Mouse (Mus musculus): ENCODE results near the gene Son. TPM values are rescaled to one million over a fixed set of nuclear protein-coding genes. Genes with fewer than 3 reads are reported as not detected.
A peak's percentile ranks its signal among the peaks of the same experiment; 100 is the strongest.

Gene Son
- 151 TPM for polyA plus RNA-seq (2021)

- ATAC-seq: peak; percentile 95
- TF ChIP-seq CTCF (IDR thresholded peaks at IDR 0.05): no peak
- POLR2A ChIA-PET: interaction anchor here (0.7 to 1.5 kb wide), 6 partner anchors 9 to 152 kb away, joined by 3 to 7 read pairs (median 3); no protein-coding TSS in a partner anchor
- peak; percentile 84 for DNase-seq (ENCODE audit: low read depth, low spot score)
- CTCF ChIA-PET: interaction anchor here (1.6 kb wide), 1 partner anchor 9 kb away, joined by 5 read pairs; no protein-coding TSS in a partner anchor
- no peaks in the 10 kb centered on the region for H3K27me3 ChIP-seq
- in situ Hi-C loops (cut with MboI; ENCODE audit: low pct_unique_long_range_greater_than_20kb): no loop called here
Measured at GRCm38 (mm10) chr16:91647461-91648219, at the start of gene Son. Gene Son, plus strand, starts transcription at chr16:91647506.

GRCm38 (mm10) chr16:91597672-91598010 is 49.7 kb upstream of the Son start, which contains the start of gene Tmem50b:
Gene Tmem50b, minus strand, starts transcription at chr16:91597800.
- POLR2A ChIA-PET: interaction anchor here (0.6 kb wide), 1 partner anchor 51 kb away, joined by 12 read pairs; no protein-coding TSS in a partner anchor
- DNase-seq (ENCODE audit: low read depth, low spot score): peak; percentile 71
- in situ Hi-C loops (cut with MboI; ENCODE audit: low pct_unique_long_range_greater_than_20kb): no loop called here
- CTCF ChIA-PET: interaction anchor here (1.1 kb wide), 1 partner anchor 16 kb away, joined by 4 read pairs; no protein-coding TSS in a partner anchor
- no peak for TF ChIP-seq CTCF (IDR thresholded peaks at IDR 0.05)
- H3K27me3 ChIP-seq: no peaks in the 10 kb centered on the region
- peak; percentile 97 for ATAC-seq

GRCm38 (mm10) chr16:91599242-91599641 is 48.1 kb upstream of the Son start:
- DNase-seq (ENCODE audit: low read depth, low spot score): no peak
- no peak for ATAC-seq
- no peaks in the 10 kb centered on the region for H3K27me3 ChIP-seq
- CTCF ChIA-PET: no interaction called here
- in situ Hi-C loops (cut with MboI; ENCODE audit: low pct_unique_long_range_greater_than_20kb): no loop called here
- POLR2A ChIA-PET: no interaction called here
- TF ChIP-seq CTCF (IDR thresholded peaks at IDR 0.05): no peak

GRCm38 (mm10) chr16:91601081-91601480 is 46.2 kb upstream of the Son start:
- DNase-seq (ENCODE audit: low read depth, low spot score) (no peak), ATAC-seq (no peak)
- no peaks in the 10 kb centered on the region for H3K27me3 ChIP-seq
- ChIA-PET POLR2A (no interaction called here), CTCF (no interaction called here)
- no peak for TF ChIP-seq CTCF (IDR thresholded peaks at IDR 0.05)
- in situ Hi-C loops (cut with MboI; ENCODE audit: low pct_unique_long_range_greater_than_20kb): no loop called here

GRCm38 (mm10) chr16:91601693-91602092 is 45.6 kb upstream of the Son start:
- ChIA-PET POLR2A (no interaction called here), CTCF (no interaction called here)
- DNase-seq (ENCODE audit: low read depth, low spot score) (no peak), ATAC-seq (no peak)
- H3K27me3 ChIP-seq: no peaks in the 10 kb centered on the region
- in situ Hi-C loops (cut with MboI; ENCODE audit: low pct_unique_long_range_greater_than_20kb): no loop called here
- no peak for TF ChIP-seq CTCF (IDR thresholded peaks at IDR 0.05)

- DNase-seq (ENCODE audit: low read depth, low spot score) (no peak), ATAC-seq (no peak)
- in situ Hi-C loops (cut with MboI; ENCODE audit: low pct_unique_long_range_greater_than_20kb): no loop called here
- ChIA-PET CTCF (interaction anchor here (1.0 kb wide), 1 partner anchor 12 kb away, joined by 3 read pairs; no protein-coding TSS in a partner anchor), POLR2A (no interaction called here)
- H3K27me3 ChIP-seq: no peaks in the 10 kb centered on the region
- no peak for TF ChIP-seq CTCF (IDR thresholded peaks at IDR 0.05)
Measured at GRCm38 (mm10) chr16:91605156-91605555, 42.1 kb upstream of the Son start.

- no peaks in the 10 kb centered on the region for H3K27me3 ChIP-seq
- ATAC-seq (no peak), DNase-seq (ENCODE audit: low read depth, low spot score) (no peak)
- in situ Hi-C loops (cut with MboI; ENCODE audit: low pct_unique_long_range_greater_than_20kb): no loop called here
- POLR2A ChIA-PET: no interaction called here
- CTCF ChIA-PET: no interaction called here
- TF ChIP-seq CTCF (IDR thresholded peaks at IDR 0.05): no peak
Measured at GRCm38 (mm10) chr16:91606958-91607357, 40.3 kb upstream of the Son start.

GRCm38 (mm10) chr16:91609501-91610245 is 37.6 kb upstream of the Son start:
- no peak for TF ChIP-seq CTCF (IDR thresholded peaks at IDR 0.05)

GRCm38 (mm10) chr16:91611248-91611647 is 36.1 kb upstream of the Son start:
- TF ChIP-seq CTCF (IDR thresholded peaks at IDR 0.05): no peak
- CTCF ChIA-PET: no interaction called here
- ATAC-seq: no peak
- POLR2A ChIA-PET: no interaction called here
- in situ Hi-C loops (cut with MboI; ENCODE audit: low pct_unique_long_range_greater_than_20kb): no loop called here
- H3K27me3 ChIP-seq: no peaks in the 10 kb centered on the region
- no peak for DNase-seq (ENCODE audit: low read depth, low spot score)

More at GRCm38 (mm10) chr16:91609501-91610245, 37.6 kb upstream of the Son start:
- in situ Hi-C loops (cut with MboI; ENCODE audit: low pct_unique_long_range_greater_than_20kb): no loop called here
- POLR2A ChIA-PET: no interaction called here
- DNase-seq (ENCODE audit: low read depth, low spot score) (no peak), ATAC-seq (no peak)
- CTCF ChIA-PET: no interaction called here
- H3K27me3 ChIP-seq: no peaks in the 10 kb centered on the region

GRCm38 (mm10) chr16:91612525-91612924 is 34.8 kb upstream of the Son start:
- CTCF ChIA-PET: interaction anchor here (1.7 kb wide), 1 partner anchor 15 kb away, joined by 4 read pairs; the partner anchor contains the start of gene Tmem50b
- no peak for ATAC-seq

GRCm38 (mm10) chr16:91614552-91614951 is 32.8 kb upstream of the Son start:
- ChIA-PET POLR2A (interaction anchor here (1.1 kb wide), 1 partner anchor 15 kb away, joined by 4 read pairs; no protein-coding TSS in a partner anchor), CTCF (interaction anchor here (0.9 to 1.7 kb wide), 2 partner anchors 10 to 17 kb away, joined by 4 read pairs; partner anchors contain the start of gene Tmem50b)
- no peaks in the 10 kb centered on the region for H3K27me3 ChIP-seq
- in situ Hi-C loops (cut with MboI; ENCODE audit: low pct_unique_long_range_greater_than_20kb): no loop called here
- DNase-seq (ENCODE audit: low read depth, low spot score) (no peak), ATAC-seq (no peak)
- TF ChIP-seq CTCF (IDR thresholded peaks at IDR 0.05): no peak

More at GRCm38 (mm10) chr16:91612525-91612924, 34.8 kb upstream of the Son start:
- no peak for TF ChIP-seq CTCF (IDR thresholded peaks at IDR 0.05)
- no peaks in the 10 kb centered on the region for H3K27me3 ChIP-seq
- DNase-seq (ENCODE audit: low read depth, low spot score): no peak
- in situ Hi-C loops (cut with MboI; ENCODE audit: low pct_unique_long_range_greater_than_20kb): no loop called here
- POLR2A ChIA-PET: no interaction called here

Data from Patski (cell line).